Mouse (Mus musculus): ENCODE results near the gene Dnajc24.
A peak's percentile ranks its signal among the peaks of the same experiment; 100 is the strongest.

The Dnajc24 gene

GRCm38 (mm10) chr2:106002835-106003739, at the start of gene Dnajc24:
Gene Dnajc24 (minus strand): TSS chr2:106003549.
- peak; percentile 88 for DNase-seq (ENCODE audit: low spot score in 2 of 2)

- no peak for DNase-seq (ENCODE audit: low spot score in 2 of 2)
Measured at GRCm38 (mm10) chr2:106046686-106047085, 43.3 kb upstream of the Dnajc24 start.

GRCm38 (mm10) chr2:106042495-106042894, 39.1 kb upstream of the Dnajc24 start:
- no peak for DNase-seq (ENCODE audit: low spot score in 2 of 2)

- DNase-seq (ENCODE audit: low spot score in 2 of 2), result no peak
Measured at GRCm38 (mm10) chr2:106041961-106042360, 38.6 kb upstream of the Dnajc24 start.

GRCm38 (mm10) chr2:106038286-106038685, 34.9 kb upstream of the Dnajc24 start:
- no peak for DNase-seq (ENCODE audit: low spot score in 2 of 2)

GRCm38 (mm10) chr2:106024895-106025294, 21.5 kb upstream of the Dnajc24 start:
- no peak for DNase-seq (ENCODE audit: low spot score in 2 of 2)

GRCm38 (mm10) chr2:106008415-106008814, 5.1 kb upstream of the Dnajc24 start:
- no peak for DNase-seq (ENCODE audit: low spot score in 2 of 2)

GRCm38 (mm10) chr2:105987999-105988398, 15.3 kb downstream of the Dnajc24 start:
- no peak for DNase-seq (ENCODE audit: low spot score in 2 of 2)

- no peak for DNase-seq (ENCODE audit: low spot score in 2 of 2)
Measured at GRCm38 (mm10) chr2:105987131-105987530, 16.2 kb downstream of the Dnajc24 start.

- no peak for DNase-seq (ENCODE audit: low spot score in 2 of 2)
Measured at GRCm38 (mm10) chr2:105985206-105985605, 18.1 kb downstream of the Dnajc24 start.

GRCm38 (mm10) chr2:105978065-105978464, 25.3 kb downstream of the Dnajc24 start:
- no peak for DNase-seq (ENCODE audit: low spot score in 2 of 2)

- DNase-seq (ENCODE audit: low spot score in 2 of 2), result no peak
Measured at GRCm38 (mm10) chr2:105973941-105974340, 29.4 kb downstream of the Dnajc24 start.

GRCm38 (mm10) chr2:105963447-105963846, 39.9 kb downstream of the Dnajc24 start:
- DNase-seq (ENCODE audit: low spot score in 2 of 2), result no peak

- DNase-seq (ENCODE audit: low spot score in 2 of 2), result no peak
Measured at GRCm38 (mm10) chr2:105953862-105954261, 49.5 kb downstream of the Dnajc24 start.

GRCm38 (mm10) chr2:105951350-105951940, 51.9 kb downstream of the Dnajc24 start:
- DNase-seq (ENCODE audit: low spot score in 2 of 2), result no peak

GRCm38 (mm10) chr2:105950131-105950530, 53.2 kb downstream of the Dnajc24 start:
- no peak for DNase-seq (ENCODE audit: low spot score in 2 of 2)

GRCm38 (mm10) chr2:105917623-105918346, 85.6 kb downstream of the Dnajc24 start:
- DNase-seq (ENCODE audit: low spot score in 2 of 2), result no peak
